Mouse (Mus musculus): ENCODE measurements at regions not wholly inside any gene's neighbourhood (a gene's known extent, or its start where the extent isn't known, plus 50 kb on each side); places are given as distances from the start of the nearest gene placed in this dataset.

- no peak for TF ChIP-seq CTCF (IDR thresholded peaks at IDR 0.05; ENCODE audit: insufficient read depth, low read length)
- no peak for TF ChIP-seq POLR2A (IDR thresholded peaks at IDR 0.05; ENCODE audit: borderline replicate concordance, extremely low read depth, low read depth, low read length)
Measured at GRCm38 (mm10) chr6:51108336-51108956, 324.0 kb upstream of the Nfe2l3 start.

All from lung, adult 2 months (tissue).